Mouse (Mus musculus) heart, embryonic 14.5 days (tissue): ENCODE measurements around the gene 1700007K13Rik. TPM values are rescaled to one million over a fixed set of nuclear protein-coding genes. Genes with fewer than 3 reads are reported as not detected.
"Not testable (repeated sequence)": the region's sequence is repeated elsewhere in the genome, so short reads cannot be mapped to it uniquely, and the experiment has no call there.

Experiments
- ATAC-seq: fragments of 200-750 bp; cut with Nextera tagmentation; 2 replicates; pipeline ENCODE4 v1.8.0; 2017; ENCODE audit warnings: low read depth, moderate TSS enrichment; ENCODE audit not compliant: insufficient number of reproducible peaks, insufficient read depth, low FRiP score
- H3K27ac ChIP-seq, 2 experiments: fragments of 200-500 bp in 1 of 2; fragments of 300-500 bp in 1 of 2; sonication (generic) in 1 of 2; replicated peaks in 1 of 2; 2 replicates each; pipeline ENCODE4 v1.5.1; 2012 to 2014; ENCODE audit warnings: low read depth in 2 of 2, low read length in 2 of 2, control low read depth in 1 of 2, mild to moderate bottlenecking in 1 of 2, mixed read lengths in 1 of 2; ENCODE audit not compliant: control insufficient read depth in 1 of 2, insufficient read depth in 1 of 2
- H3K27me3 ChIP-seq: fragments of 300-500 bp; sonication (generic); 2 replicates; pipeline ENCODE4 v1.6.1; 2014; ENCODE audit warnings: mild to moderate bottlenecking, low read length, control low read depth; ENCODE audit not compliant: control insufficient read depth, insufficient read depth
- H3K36me3 ChIP-seq: fragments of 300-500 bp; sonication (generic); 2 replicates; pipeline ENCODE4 v1.6.1; 2014; ENCODE audit warnings: mild to moderate bottlenecking, control low read depth, low read length, mixed read lengths; ENCODE audit not compliant: control insufficient read depth, insufficient read depth
- H3K4me1 ChIP-seq, 2 experiments: fragments of 200-500 bp in 1 of 2; fragments of 300-500 bp in 1 of 2; sonication (generic) in 1 of 2; 2 replicates each; pipeline ENCODE4 v1.6.1; 2012 to 2014; ENCODE audit warnings: low read length in 2 of 2, control low read depth in 1 of 2, mixed read lengths in 1 of 2; ENCODE audit not compliant: control insufficient read depth in 2 of 2, insufficient read depth in 2 of 2
- H3K4me2 ChIP-seq: fragments of 300-500 bp; sonication (generic); 2 replicates; pipeline ENCODE4 v1.6.1; 2014; ENCODE audit warnings: mild to moderate bottlenecking, low read length
- H3K4me3 ChIP-seq, 2 experiments: fragments of 200-500 bp in 1 of 2; fragments of 300-500 bp in 1 of 2; sonication (generic) in 1 of 2; 2 replicates each; pipeline ENCODE4 v1.5.1; 2012 to 2014; ENCODE audit warnings: low read length in 2 of 2, mild to moderate bottlenecking in 2 of 2, control low read depth in 1 of 2, low read depth in 1 of 2, moderate library complexity in 1 of 2; ENCODE audit not compliant: control insufficient read depth in 1 of 2, insufficient read depth in 1 of 2
- H3K9ac ChIP-seq: fragments of 300-500 bp; sonication (generic); 2 replicates; pipeline ENCODE4 v1.6.1; 2014; ENCODE audit warnings: mild to moderate bottlenecking, low read length
- H3K9me3 ChIP-seq: fragments of 300-500 bp; sonication (generic); 2 replicates; pipeline ENCODE4 v1.6.1; 2016; ENCODE audit warnings: low read length, control low read depth; ENCODE audit not compliant: control insufficient read depth
- WGBS: fragments of 180-500 bp; shearing (Covaris S2); extraction: QIAGEN DNeasy Blood & Tissue Kit; methylation state at CpG from one replicate; pipeline ENCODE4 v1.1.7; 2014; 5-methylcytosine and 5-hydroxymethylcytosine counted together
- polyA plus RNA-seq: library from polyadenylated mRNA; unstranded; fragments of >200 nt; fragmentation: Nextera tagmentation; extraction: Ambion mirVana; gene quantifications from 2 replicates; pipeline ENCODE4 v1.2.1, GENCODE M21; 2014

1700007K13Rik gene
- polyA plus RNA-seq: 0.43 TPM in 1 of 2 replicates, not detected in the other

DNA sequence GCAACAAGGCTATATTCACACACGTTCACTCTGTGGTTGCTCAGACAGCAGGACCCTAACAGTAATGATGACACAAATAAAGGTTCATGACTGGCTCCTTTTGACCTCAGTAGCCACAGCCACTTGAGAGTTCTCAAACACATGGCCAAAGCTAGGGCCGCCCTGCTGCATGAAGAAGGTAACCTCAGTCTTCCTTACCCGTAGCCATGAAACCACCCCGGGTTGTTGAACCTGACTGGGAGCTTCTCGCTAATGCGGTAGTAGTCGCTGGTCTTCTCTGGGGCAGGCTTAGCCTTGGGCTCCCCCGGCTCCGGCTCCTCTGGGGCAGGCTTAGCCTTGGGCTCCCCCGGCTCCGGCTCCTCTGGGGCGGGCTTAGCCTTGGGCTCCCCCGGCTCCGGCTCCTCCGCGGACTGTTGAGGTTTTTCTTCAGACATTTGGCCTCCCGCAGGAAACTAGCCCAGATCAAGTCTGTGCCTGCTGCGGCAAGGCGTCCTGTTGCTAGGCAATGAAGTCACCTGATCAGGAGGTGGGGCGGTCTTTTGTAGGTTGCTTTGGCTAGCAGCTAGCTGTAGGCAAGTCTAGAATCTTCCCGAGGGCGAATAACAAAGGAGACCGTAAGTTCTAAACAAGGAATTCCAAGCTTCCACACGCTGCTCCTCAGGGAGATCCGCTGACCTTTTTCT, at the start of gene 1700007K13Rik:
Gene 1700007K13Rik, minus strand, starts transcription at position 497 of the 683 bp plus-strand sequence.
- H3K4me2 ChIP-seq: peak within 1 kb of the TSS; percentile 65
- H3K27ac ChIP-seq: no peak within 1 kb of the TSS
- peaks cover 17% of the 10 kb centered on the region for H3K27me3 ChIP-seq
- peaks cover 8 to 13% of the 10 kb centered on the region in 2 experiments for H3K4me1 ChIP-seq
- H3K4me3 ChIP-seq: peak within 1 kb of the TSS; percentile 13 to 27
- no peaks in the 10 kb centered on the region for H3K9me3 ChIP-seq
- peak within 1 kb of the TSS; percentile 48 for H3K9ac ChIP-seq
- peaks cover 21% of the 10 kb centered on the region for H3K36me3 ChIP-seq
- ATAC-seq: 0 out of 2 replicates have a peak, but pooled peaks have one; percentile 33
- WGBS: 3% methylated on average over 25 of the region's 25 CpGs

DNA sequence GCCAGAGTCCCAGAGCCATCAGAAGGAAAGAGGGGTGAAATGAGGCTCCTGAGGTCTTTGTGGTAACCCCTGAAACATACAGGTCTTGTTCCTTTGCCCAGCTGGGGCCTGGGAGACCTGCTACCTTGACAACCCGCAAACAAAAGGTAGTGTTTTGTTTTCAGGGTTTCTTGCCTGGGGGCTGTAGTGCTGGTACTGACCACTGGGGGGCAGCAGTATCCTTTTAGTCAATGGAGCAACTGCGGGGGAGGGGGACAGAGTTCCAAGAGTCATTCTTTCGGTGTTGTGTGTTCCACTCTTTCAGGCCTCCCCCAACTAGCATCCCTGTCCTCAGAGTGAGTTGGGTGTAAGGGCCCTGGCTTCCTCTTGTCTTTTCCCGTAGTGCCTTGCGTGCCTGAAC, 48.4 kb upstream of the 1700007K13Rik start:
- H3K4me1 ChIP-seq: peaks cover 11 to 19% of the 10 kb centered on the region in 2 experiments
- peak overlapping the region in 1 of 2 experiments; percentile 71; a peak in 1 of 4 replicates for H3K4me3 ChIP-seq
- no peaks in the 10 kb centered on the region for H3K36me3 ChIP-seq
- H3K27me3 ChIP-seq: no peaks in the 10 kb centered on the region
- peak overlapping the region; percentile 100 for H3K4me2 ChIP-seq
- no peaks in the 10 kb centered on the region for H3K9me3 ChIP-seq
- H3K27ac ChIP-seq: no peak overlapping the region
- ATAC-seq: no peak
- WGBS: 22% methylated on average over 5 of the region's 5 CpGs
- H3K9ac ChIP-seq: 0 out of 2 replicates have a peak overlapping the region, but pooled peaks have one; percentile 35

DNA sequence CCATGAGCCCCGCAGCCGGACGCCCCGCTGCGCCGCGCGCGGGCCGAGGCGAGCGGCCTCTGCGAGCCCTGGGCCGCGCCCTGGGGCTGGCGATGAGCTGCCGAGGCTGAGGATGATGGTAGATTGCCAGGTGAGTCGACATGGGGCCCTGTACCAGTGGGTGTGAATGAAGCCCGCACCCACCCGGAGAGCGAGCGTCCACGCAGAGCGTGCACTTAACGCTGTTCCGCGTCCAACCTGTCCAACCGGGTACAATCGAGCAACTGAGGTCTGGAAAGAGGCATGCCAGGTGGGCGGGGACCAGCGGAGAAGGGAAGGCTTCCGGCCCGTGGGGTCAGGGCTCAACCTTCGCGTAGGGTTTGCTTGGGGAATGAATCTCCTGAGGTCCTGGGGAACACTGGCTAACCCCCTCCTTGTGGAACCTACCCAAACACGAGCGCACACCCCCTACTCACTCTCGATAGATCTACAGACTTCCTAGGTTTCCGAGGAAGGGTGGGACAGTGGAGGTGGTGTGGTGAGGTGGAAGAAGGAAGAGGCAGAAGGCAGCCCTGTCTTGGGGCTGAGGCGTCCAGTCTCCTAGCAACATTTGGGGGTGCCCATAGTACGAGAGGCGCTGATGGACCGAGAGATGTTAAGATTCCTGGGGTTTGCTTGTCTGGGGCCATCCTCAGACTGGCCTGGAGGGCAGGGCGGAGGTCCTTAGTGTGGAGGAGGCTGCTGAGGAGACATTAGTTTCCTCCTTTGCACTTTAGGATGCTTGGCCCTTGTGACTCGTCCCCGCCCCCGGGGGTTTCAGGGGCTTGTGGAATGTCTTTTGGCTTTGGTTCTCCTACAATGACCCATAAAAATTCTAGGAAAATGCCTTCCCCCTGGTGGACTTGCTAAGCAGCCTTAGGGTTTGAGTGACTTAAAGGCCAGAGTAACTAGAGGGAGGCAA, 47.6 kb upstream of the 1700007K13Rik start:
- Histone ChIP-seq H3K9ac (peak overlapping the region; percentile 87), H3K4me3 (peak overlapping the region; percentile 71 to 77), H3K4me1 (peaks cover 11 to 19% of the 10 kb centered on the region in 2 experiments), H3K4me2 (peak overlapping the region; percentile 100), H3K9me3 (no peaks in the 10 kb centered on the region), H3K27ac (no peak overlapping the region; a peak in 1 of 4 replicates), H3K36me3 (no peaks in the 10 kb centered on the region), H3K27me3 (no peaks in the 10 kb centered on the region)
- ATAC-seq: 0 out of 2 replicates have a peak, but pooled peaks have one; percentile 5
- whole genome bisulfite sequencing: 9% methylated on average over 47 of the region's 47 CpGs

DNA sequence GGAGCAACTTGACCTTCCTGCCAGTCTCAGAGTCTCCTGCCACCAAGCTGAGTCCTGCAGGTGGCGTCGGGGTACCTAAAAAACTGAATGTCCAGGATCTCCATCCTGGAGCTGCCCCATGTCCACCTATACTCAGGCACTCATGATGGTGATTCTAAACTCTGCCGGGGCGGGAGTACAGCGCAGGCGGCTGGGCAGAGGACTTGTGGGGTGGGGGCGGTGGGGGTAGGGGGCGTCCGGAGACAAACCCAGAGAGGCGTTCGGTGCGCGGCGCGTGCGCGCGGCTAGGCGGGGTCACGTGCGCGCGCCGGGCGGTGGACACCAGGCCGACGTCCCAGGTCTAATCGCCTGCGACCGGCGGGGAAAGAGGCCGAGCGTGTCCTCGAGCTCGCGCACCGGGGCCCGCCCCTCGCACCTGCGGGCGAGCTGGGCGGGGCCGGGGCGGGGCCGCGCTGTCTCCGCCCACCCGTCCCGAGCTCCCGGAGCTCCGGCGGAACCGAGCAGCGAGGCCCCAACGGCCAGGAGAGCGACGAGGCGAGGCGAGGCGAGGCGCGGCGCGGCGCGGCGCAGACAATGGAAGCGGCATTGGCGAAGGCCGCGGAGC, 46.8 kb upstream of the 1700007K13Rik start, which contains the start of gene Ralgds:
Gene Ralgds, plus strand, starts transcription at position 328 of the 604 bp plus-strand sequence.
- Histone ChIP-seq H3K9me3 (no peaks in the 10 kb centered on the region), H3K27ac (no peak within 1 kb of the TSS; a peak in 1 of 4 replicates), H3K9ac (peak within 1 kb of the TSS; percentile 87), H3K4me3 (peak within 1 kb of the TSS; percentile 71 to 77), H3K4me1 (peaks cover 11 to 19% of the 10 kb centered on the region in 2 experiments), H3K4me2 (peak within 1 kb of the TSS; percentile 100), H3K36me3 (no peaks in the 10 kb centered on the region), H3K27me3 (no peaks in the 10 kb centered on the region)
- peak; percentile 60; the same call in 1 of the 2 replicates for ATAC-seq
- WGBS: under 1% methylated on average over 55 of the region's 71 CpGs

DNA sequence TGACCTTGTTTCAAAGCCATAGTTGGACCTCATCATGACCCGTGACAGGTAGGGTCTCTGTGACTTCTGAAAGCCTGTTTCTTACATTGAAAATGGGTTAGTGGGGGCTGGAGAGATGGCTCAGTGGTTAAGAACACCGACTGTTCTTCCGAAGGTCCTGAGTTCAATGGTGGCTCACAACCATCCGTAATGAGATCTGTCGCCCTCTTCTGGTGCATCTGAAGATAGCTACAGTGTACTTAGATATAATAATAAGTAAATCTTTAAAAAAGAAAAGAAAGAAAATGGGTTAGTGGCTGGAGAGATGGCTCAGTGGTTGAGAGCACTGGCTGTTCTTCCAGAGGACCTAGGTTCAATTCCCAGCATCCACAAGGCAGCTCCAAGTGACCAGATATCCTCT, 45.5 kb upstream of the 1700007K13Rik start:
- H3K4me3 ChIP-seq, H3K4me2 ChIP-seq, H3K27ac ChIP-seq, ATAC-seq, H3K9me3 ChIP-seq, H3K27me3 ChIP-seq, H3K36me3 ChIP-seq, H3K9ac ChIP-seq: not testable (repeated sequence)
- H3K4me1 ChIP-seq: peaks cover 7 to 14% of the 10 kb centered on the region in 2 experiments
- WGBS: 40% methylated on average over 5 of the region's 5 CpGs

DNA sequence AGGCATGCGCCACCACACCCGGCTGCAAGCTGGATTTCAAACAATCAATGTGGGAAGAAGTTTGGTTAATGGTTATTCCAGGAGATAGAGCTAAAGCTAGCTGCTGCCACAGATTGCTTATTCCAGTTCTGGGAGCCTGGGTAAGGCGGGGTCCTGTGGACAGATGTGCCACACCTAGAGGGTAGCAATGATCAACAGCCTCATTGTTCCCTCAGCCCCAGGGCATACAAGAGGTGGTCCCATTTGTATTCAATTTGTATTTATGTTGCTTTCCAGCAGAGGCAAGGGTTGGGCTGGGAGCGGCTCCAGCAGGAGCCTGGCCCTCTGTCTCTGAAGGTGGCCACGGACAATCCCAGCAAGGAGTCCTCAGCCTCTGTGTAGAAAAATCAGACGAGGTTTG, 40.2 kb upstream of the 1700007K13Rik start:
- H3K27ac ChIP-seq: no peak overlapping the region
- 78% methylated on average over 6 of the region's 6 CpGs for whole genome bisulfite sequencing
- no peaks in the 10 kb centered on the region for H3K36me3 ChIP-seq
- no peak overlapping the region for H3K9ac ChIP-seq
- no peak overlapping the region for H3K4me2 ChIP-seq
- H3K9me3 ChIP-seq: no peaks in the 10 kb centered on the region
- H3K4me3 ChIP-seq: no peak overlapping the region
- no peak for ATAC-seq
- H3K4me1 ChIP-seq: no peaks in the 10 kb centered on the region
- H3K27me3 ChIP-seq: no peaks in the 10 kb centered on the region

DNA sequence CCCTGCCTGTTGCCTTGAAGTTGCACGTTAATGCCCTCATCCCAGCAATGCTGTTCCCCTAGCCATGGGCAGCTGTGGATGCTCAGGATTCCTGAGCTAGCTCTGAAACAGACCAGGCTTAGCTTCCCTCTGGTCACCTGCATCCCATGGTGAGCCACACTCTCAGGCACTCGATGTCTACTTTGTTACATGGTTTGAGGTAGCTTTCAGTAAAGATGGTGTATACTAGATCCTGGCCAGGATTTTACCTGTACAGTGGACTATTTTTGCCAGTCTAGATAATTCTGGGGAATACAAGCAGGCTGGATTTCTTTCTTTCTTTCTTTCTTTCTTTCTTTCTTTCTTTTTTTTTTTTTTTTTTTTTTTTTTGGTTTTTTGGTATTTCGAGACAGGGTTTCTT, 39.7 kb upstream of the 1700007K13Rik start, which contains the start of gene Gm10134:
Gene Gm10134, plus strand, starts transcription at position 301 of the 400 bp plus-strand sequence.
- WGBS: 54% methylated on average over 3 of the region's 3 CpGs
- H3K36me3 ChIP-seq: no peaks in the 10 kb centered on the region

More for the DNA sequence above, 39.7 kb upstream of the 1700007K13Rik start, which contains the start of gene Gm10134:
- Histone ChIP-seq H3K4me2 (no peak within 1 kb of the TSS), H3K27me3 (no peaks in the 10 kb centered on the region), H3K9me3 (no peaks in the 10 kb centered on the region), H3K9ac (no peak within 1 kb of the TSS), H3K27ac (no peak within 1 kb of the TSS), H3K4me1 (no peaks in the 10 kb centered on the region), H3K4me3 (no peak within 1 kb of the TSS)
- no peak for ATAC-seq
